Mouse (Mus musculus) heart, embryonic 16.5 days (tissue): ENCODE data around the gene Cyb5r2. TPM values are rescaled to one million over a fixed set of nuclear protein-coding genes. Genes with fewer than 3 reads are reported as not detected.

Experiments used
- ATAC-seq: fragments of 200-750 bp; cut with Nextera tagmentation; replicated peaks from 2 replicates; pipeline ENCODE4 v1.8.0; 2017; ENCODE audit warnings: moderate number of reproducible peaks; ENCODE audit not compliant: insufficient read depth, low FRiP score; ENCODE audit errors: extremely low read depth
- H3K27ac ChIP-seq: fragments of 300-500 bp; sonication (generic); 2 replicates; pipeline ENCODE4 v1.5.1; 2014; ENCODE audit warnings: mild to moderate bottlenecking, low read length, control low read depth, moderate library complexity
- H3K27me3 ChIP-seq: fragments of 300-500 bp; sonication (generic); 2 replicates; pipeline ENCODE4 v1.6.1; 2014; ENCODE audit warnings: low read length, mixed read lengths; ENCODE audit not compliant: control insufficient read depth, insufficient read depth
- H3K36me3 ChIP-seq: fragments of 300-500 bp; sonication (generic); 2 replicates; pipeline ENCODE4 v1.6.1; 2014; ENCODE audit not compliant: control insufficient read depth, insufficient read depth
- H3K4me1 ChIP-seq: fragments of 300-500 bp; sonication (generic); 2 replicates; pipeline ENCODE4 v1.6.1; 2014; ENCODE audit warnings: low read length, mixed read lengths; ENCODE audit not compliant: control insufficient read depth, insufficient read depth
- H3K4me2 ChIP-seq: fragments of 300-500 bp; sonication (generic); 2 replicates; pipeline ENCODE4 v1.6.1; 2014; ENCODE audit warnings: low read depth, mild to moderate bottlenecking, control low read depth, low read length
- H3K4me3 ChIP-seq: fragments of 300-500 bp; sonication (generic); 2 replicates; pipeline ENCODE4 v1.5.1; 2014; ENCODE audit warnings: mild to moderate bottlenecking, control low read depth, low read length
- H3K9ac ChIP-seq: fragments of 300-500 bp; sonication (generic); 2 replicates; pipeline ENCODE4 v1.6.1; 2014; ENCODE audit warnings: low read length, control low read depth
- H3K9me3 ChIP-seq: fragments of 300-500 bp; sonication (generic); replicated peaks from 2 replicates; pipeline ENCODE4 v1.6.1; 2016; ENCODE audit warnings: low read length; ENCODE audit not compliant: control insufficient read depth
- WGBS: fragments of 180-500 bp; shearing (Covaris S2); extraction: QIAGEN DNeasy Blood & Tissue Kit; methylation state at CpG from one replicate; pipeline ENCODE4 v1.1.7; 2014; 5-methylcytosine and 5-hydroxymethylcytosine counted together
- polyA plus RNA-seq: library from polyadenylated mRNA; unstranded; fragments of >200 nt; fragmentation: Nextera tagmentation; extraction: Ambion mirVana; gene quantifications from 2 replicates; pipeline ENCODE4 v1.2.1, GENCODE M21; 2015

The Cyb5r2 gene
- polyA plus RNA-seq = 0.80 and 0.87 TPM in 2 replicates

DNA sequence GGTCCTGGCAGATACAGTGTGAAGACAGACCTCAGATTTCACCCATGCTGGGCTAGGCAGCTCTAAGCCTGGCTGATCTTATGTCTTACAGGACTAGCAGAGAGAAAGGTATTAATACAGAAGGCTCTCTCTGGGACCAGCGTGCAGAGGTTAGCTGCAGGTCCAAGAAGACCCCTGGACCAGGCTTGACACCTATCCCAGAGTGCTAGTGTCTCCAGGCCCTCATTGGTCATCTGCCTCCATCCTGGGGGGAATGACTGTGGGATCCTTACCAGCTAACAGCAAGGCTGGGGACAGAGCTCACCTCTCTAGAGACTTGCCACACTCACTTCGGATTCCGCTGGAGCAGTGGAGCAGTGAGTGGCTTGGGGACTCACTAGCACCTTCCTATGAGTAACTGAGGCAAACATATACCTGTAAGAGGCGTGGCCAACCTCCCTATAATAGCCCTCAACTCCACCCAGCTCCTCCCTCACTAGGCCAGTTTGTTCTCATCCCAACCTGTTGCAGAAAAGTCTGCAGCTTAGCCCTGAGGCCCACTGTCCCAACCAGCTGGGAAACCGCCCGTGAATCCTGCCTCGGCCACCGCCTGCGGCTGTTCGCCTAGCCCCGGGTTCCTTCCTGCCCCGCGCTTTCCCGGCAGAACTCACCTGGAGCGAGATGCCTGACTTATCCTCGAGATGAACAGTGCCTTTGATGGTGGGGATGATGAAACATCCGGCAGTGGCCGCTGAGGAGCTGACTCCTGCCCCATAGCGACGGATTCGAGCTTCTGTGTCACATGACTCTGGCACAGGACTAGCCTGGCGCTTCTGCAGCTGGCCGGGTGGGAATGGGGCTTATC lies at the start of gene Cyb5r2:
Gene Cyb5r2 (minus strand): TSS at position 725 of the 844 bp plus-strand sequence.
- H3K9me3 ChIP-seq = no peaks in the 10 kb centered on the region
- WGBS = 15% methylated on average over 23 of the region's 23 CpGs
- peak within 1 kb of the TSS; percentile 30 for H3K4me3 ChIP-seq
- 0 out of 2 replicates have a peak, but pooled peaks have one; percentile 35 for ATAC-seq
- peak within 1 kb of the TSS; percentile 58 for H3K4me2 ChIP-seq
- no peak within 1 kb of the TSS for H3K27ac ChIP-seq
- H3K36me3 ChIP-seq = no peaks in the 10 kb centered on the region
- peaks cover 3% of the 10 kb centered on the region; the same call in 1 of the 2 replicates for H3K27me3 ChIP-seq
- H3K9ac ChIP-seq = peak within 1 kb of the TSS; percentile 9; the same call in 1 of the 2 replicates
- peaks cover 8% of the 10 kb centered on the region for H3K4me1 ChIP-seq

DNA sequence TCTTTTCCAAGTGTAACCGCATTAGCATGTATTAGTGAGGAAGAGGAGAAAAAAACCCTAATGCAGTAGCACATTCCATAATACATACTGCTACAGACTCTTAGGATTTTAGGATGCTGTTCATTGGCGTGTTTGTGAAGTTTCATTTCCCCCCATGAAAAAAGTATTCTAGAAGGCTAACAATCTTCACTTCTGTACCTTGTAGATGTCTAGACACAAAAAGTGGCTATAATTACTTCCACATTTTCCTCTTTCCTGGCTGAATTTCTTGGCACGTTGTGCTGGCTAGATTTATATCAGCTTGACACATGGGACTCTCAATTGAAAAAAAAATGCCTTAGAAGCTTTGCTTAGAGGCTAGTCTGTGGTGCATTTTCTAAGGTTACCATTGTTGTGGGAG lies 44.3 kb upstream of the Cyb5r2 start:
- no peak overlapping the region for H3K9ac ChIP-seq
- H3K4me1 ChIP-seq = no peaks in the 10 kb centered on the region
- 57% methylated on average over 3 of the region's 3 CpGs for WGBS
- H3K4me3 ChIP-seq = no peak overlapping the region
- H3K9me3 ChIP-seq = no peaks in the 10 kb centered on the region
- H3K27me3 ChIP-seq = no peaks in the 10 kb centered on the region
- no peak for ATAC-seq
- no peak overlapping the region for H3K27ac ChIP-seq
- H3K36me3 ChIP-seq = no peaks in the 10 kb centered on the region
- no peak overlapping the region for H3K4me2 ChIP-seq

DNA sequence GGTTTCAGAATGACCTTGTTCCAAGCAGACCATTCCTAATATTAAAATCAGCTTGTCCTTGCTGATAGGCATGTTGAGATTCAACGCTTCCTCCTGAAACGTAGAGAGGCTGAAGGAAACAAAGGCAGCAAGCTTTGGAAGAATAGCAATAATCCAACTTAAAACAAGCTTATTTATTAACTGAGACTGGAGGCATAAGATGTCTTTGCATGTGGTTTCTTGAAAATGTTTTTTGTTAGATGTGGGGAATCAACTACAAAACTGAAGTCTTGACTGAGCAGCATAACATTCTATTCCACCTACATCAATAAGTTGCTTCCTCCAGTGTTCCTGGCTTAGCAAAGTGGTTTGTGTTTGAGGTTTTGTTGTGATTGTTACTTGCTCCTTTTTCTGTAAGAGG lies 43.3 kb upstream of the Cyb5r2 start, which contains the start of gene Ovch2:
Gene Ovch2 (minus strand): TSS at position 101 of the 400 bp plus-strand sequence.
- H3K27me3 ChIP-seq = no peaks in the 10 kb centered on the region

DNA sequence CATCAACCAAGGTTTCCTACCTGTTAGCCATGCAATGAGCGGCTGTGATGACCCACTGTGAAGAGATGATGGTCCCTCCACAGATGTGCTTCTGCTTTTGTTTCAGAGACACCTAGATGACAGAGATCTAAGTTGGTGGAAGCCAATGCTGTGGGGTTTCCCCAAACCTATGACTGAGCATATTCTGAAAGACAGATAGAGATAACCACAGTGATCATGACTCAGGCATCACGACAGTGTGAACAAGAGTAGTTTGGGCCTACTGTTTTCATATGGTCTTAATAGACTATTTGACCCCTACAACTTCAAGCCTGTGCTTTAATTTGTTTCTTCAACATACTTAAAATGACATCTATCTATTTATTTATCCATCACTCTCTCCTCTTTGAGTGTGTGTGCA lies 38.7 kb upstream of the Cyb5r2 start:
- no peak for ATAC-seq
- Histone ChIP-seq H3K36me3 (no peaks in the 10 kb centered on the region), H3K4me1 (no peaks in the 10 kb centered on the region), H3K4me2 (no peak overlapping the region), H3K4me3 (no peak overlapping the region), H3K9ac (no peak overlapping the region), H3K27me3 (no peaks in the 10 kb centered on the region), H3K9me3 (no peaks in the 10 kb centered on the region), H3K27ac (no peak overlapping the region)
- 77% methylated on average over 2 of the region's 2 CpGs for WGBS

More for the DNA sequence above, 43.3 kb upstream of the Cyb5r2 start, which contains the start of gene Ovch2:
- no peak within 1 kb of the TSS for H3K9ac ChIP-seq
- H3K4me3 ChIP-seq = no peak within 1 kb of the TSS
- ATAC-seq = no peak
- no peaks in the 10 kb centered on the region for H3K4me1 ChIP-seq
- H3K9me3 ChIP-seq = no peaks in the 10 kb centered on the region
- H3K27ac ChIP-seq = no peak within 1 kb of the TSS
- H3K36me3 ChIP-seq = no peaks in the 10 kb centered on the region
- H3K4me2 ChIP-seq = no peak within 1 kb of the TSS
- WGBS = 86% methylated on average over 2 of the region's 2 CpGs

DNA sequence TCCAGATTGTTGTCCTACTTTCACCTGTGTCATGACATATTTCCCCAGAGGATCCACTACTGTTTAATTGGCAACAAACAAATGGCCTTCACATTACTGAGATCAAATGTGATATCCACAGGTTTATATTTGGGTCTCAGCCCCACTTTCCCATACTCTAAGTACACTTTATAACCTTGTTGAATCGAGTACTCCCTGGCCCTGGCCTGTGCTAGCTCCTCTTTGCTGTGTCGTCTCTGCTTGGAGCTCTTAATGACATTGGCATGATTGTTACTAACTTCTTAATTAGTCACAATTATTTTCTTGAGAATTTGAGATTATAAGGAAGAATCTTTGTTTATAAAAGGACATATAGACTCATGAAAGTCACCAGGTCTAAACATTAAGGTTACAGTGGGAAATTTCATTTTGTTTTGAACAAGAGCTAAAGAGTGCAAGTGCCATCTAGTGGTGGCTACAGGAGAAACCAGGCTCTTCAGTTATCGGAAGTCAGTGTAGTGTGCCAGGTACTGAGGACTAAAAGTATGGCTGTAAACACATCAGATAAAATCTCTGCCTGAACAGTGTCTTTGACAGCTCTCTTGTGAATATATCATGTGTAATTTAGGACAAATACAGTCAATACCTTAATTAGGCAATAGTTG lies 30.3 kb upstream of the Cyb5r2 start:
- H3K27me3 ChIP-seq = no peaks in the 10 kb centered on the region
- no peak overlapping the region for H3K4me2 ChIP-seq
- no peaks in the 10 kb centered on the region for H3K9me3 ChIP-seq
- H3K4me1 ChIP-seq = no peaks in the 10 kb centered on the region
- WGBS = 59% methylated on average over 3 of the region's 3 CpGs
- H3K36me3 ChIP-seq = no peaks in the 10 kb centered on the region
- no peak for ATAC-seq
- H3K4me3 ChIP-seq = no peak overlapping the region
- no peak overlapping the region for H3K27ac ChIP-seq
- no peak overlapping the region for H3K9ac ChIP-seq

DNA sequence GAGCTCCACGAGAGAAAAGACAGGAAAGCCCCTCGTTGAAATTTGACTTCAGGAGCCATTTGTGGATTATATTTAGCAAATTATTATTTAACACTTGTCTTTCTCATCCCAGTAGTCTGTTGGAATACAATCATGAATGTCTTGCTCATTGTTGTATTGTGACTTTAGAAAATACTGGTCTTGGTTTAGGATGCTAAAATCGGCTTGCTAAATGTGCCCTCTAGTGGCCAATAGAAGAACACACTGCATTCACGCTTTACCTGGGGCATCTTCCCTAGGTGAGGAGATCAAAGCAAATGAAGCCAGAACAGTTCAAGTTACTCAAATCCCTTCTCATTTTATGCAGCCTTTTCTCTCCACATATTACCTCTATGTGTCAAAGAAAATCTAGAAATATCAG lies 21.8 kb upstream of the Cyb5r2 start:
- Histone ChIP-seq H3K36me3 (no peaks in the 10 kb centered on the region), H3K9ac (no peak overlapping the region), H3K4me2 (no peak overlapping the region), H3K9me3 (no peaks in the 10 kb centered on the region), H3K4me3 (no peak overlapping the region), H3K4me1 (no peaks in the 10 kb centered on the region), H3K27ac (no peak overlapping the region), H3K27me3 (no peaks in the 10 kb centered on the region)
- WGBS = 41% methylated on average over 4 of the region's 4 CpGs
- ATAC-seq = no peak

DNA sequence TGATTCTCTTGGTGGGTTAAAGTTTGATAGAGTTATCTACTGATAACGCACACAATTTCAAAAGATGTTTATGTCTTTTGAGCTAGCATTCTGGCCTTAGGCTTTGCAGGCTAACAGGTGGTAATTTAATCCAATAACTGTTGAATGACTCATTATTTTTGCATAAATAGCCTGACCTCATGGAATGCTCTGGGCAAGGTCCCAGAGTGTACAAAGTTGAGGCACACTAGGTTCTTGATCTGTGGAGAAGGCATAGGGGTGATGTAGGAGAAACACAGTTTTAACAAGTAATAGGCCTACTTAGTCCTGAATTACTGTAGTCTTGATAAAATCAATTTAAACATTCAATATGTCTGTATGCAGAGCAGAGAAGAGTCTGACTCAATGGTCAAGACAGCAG lies 20.4 kb upstream of the Cyb5r2 start:
- Histone ChIP-seq H3K4me3 (no peak overlapping the region), H3K27ac (no peak overlapping the region), H3K4me1 (no peaks in the 10 kb centered on the region), H3K9ac (no peak overlapping the region), H3K9me3 (no peaks in the 10 kb centered on the region), H3K4me2 (no peak overlapping the region), H3K36me3 (no peaks in the 10 kb centered on the region), H3K27me3 (no peaks in the 10 kb centered on the region)
- WGBS = 61% methylated on average over 1 of the region's 1 CpGs
- ATAC-seq = no peak

DNA sequence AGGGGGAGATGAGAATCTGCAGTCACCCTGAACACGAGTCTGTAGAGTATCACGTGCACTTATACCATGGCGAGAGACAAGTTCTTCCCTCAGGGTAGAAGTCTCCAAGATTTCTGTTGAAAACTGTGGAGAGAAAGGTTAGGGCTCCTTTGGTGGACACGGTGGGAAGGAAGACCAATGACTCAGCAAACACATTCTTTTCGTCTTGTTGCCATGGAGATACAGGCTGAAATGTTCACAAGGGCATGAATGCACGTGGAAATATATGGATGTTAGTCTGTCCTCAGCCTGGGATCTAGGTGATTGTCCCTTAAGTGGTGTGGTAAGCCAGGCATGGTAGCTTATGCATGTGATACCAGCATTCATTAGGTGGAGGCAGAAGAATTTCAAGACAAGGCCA lies 13.0 kb upstream of the Cyb5r2 start:
- ATAC-seq = no peak
- 52% methylated on average over 6 of the region's 6 CpGs for WGBS
- Histone ChIP-seq H3K9me3 (no peaks in the 10 kb centered on the region), H3K4me1 (no peaks in the 10 kb centered on the region), H3K4me3 (no peak overlapping the region), H3K36me3 (no peaks in the 10 kb centered on the region), H3K27me3 (no peaks in the 10 kb centered on the region), H3K9ac (no peak overlapping the region), H3K27ac (no peak overlapping the region), H3K4me2 (no peak overlapping the region)

DNA sequence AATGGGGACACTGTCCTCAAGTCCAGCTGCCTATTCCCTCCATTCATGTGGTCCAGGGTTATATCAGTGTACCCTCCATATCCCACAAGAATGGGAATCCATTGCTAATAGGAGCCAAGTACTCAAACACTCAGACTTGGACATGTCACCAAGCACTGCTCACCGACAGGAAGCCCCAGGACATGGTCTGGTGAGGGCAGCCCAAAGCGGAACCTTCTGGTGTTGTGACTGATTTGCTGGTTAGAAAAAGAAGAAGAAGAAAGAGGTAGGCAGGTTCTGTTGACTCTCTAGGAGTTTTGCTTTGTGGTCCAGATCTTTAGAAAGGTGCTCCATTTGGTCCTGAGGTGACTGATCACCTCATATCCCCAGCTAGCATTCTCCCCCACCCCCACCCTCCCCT lies 1.1 kb downstream of the Cyb5r2 start:
- no peak for ATAC-seq
- H3K9ac ChIP-seq = no peak overlapping the region
- no peak overlapping the region for H3K4me2 ChIP-seq
- 78% methylated on average over 2 of the region's 2 CpGs for WGBS
- H3K9me3 ChIP-seq = no peaks in the 10 kb centered on the region
- no peak overlapping the region for H3K4me3 ChIP-seq
- H3K4me1 ChIP-seq = peaks cover 8% of the 10 kb centered on the region
- H3K36me3 ChIP-seq = no peaks in the 10 kb centered on the region
- H3K27me3 ChIP-seq = peaks cover 3% of the 10 kb centered on the region; the same call in 1 of the 2 replicates
- H3K27ac ChIP-seq = no peak overlapping the region
